Mouse (Mus musculus) adrenal gland, adult 18-20 months (tissue): Measurements from ENCODE around the gene Cep170b. TPM values are rescaled to one million over a fixed set of nuclear protein-coding genes. Genes with fewer than 3 reads are reported as not detected.

Source experiments
- DNase-seq, 2 experiments: peaks; one replicate each; pipeline ENCODE4 v3.0.0; 2021 to 2022; ENCODE audit warnings: low spot score in 2 of 2
- total RNA-seq, 2 experiments: library from RNA; stranded (reverse); gene quantifications; 1 replicate in 1 of 2; 2 replicates in 1 of 2; pipeline ENCODE4 v1.2.3; 2021

Cep170b gene
- total RNA-seq, 2 experiments from 2014 or later: 36.4 to 48.5 TPM

- DNase-seq: no peak
These were observed 19.7 kb upstream of the Cep170b start for GRCm38 (mm10) chr12:112700522-112700921.

- DNase-seq: no peak
These were observed 17.6 kb upstream of the Cep170b start for GRCm38 (mm10) chr12:112702374-112703320.

GRCm38 (mm10) chr12:112706704-112707572, 13.3 kb upstream of the Cep170b start:
- peak; percentile 95 for DNase-seq

DNA sequence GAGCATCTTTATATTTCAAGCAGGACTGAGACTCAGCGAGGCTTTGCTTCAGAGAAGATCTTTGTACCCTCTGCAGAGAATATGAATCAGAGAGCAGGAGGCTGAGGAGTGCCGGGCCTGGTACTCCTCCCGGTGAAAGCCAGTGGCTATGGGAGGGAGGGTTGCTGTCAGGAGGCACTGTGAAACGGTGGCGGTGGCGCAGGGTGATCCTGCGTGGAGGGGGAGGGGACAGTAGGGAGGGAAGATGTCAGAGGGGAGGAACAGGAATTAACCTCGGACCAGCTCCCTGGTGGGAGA, 12.7 kb upstream of the Cep170b start:
- no peak for DNase-seq

DNA sequence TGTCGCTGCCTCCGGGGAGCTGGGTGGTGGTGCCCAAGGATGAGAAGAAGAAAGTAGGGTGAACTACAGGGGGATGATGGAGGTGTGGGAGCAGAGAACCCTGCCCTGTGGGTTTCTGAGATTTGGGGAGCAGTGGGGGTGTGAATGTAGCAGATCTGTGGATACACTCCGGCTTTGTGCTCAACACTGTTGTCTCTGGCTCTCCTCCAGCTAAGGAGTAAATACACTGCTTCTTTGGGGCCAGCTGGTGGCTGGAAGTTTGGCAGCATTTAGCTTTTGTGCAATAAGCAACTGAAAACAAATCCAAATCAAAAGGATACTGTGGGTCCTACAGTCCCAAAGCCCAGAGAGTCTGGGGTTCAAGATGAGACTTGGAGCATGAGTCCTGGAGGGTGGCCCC, 6.3 kb upstream of the Cep170b start:
- DNase-seq: no peak

GRCm38 (mm10) chr12:112717140-112717539, 3.1 kb upstream of the Cep170b start:
- peak; percentile 35 to 57 for DNase-seq

- DNase-seq: no peak
These were observed 1.3 kb upstream of the Cep170b start for GRCm38 (mm10) chr12:112718995-112719394.

GRCm38 (mm10) chr12:112720890-112721423, 702 bp downstream of the Cep170b start:
- DNase-seq: no peak

DNA sequence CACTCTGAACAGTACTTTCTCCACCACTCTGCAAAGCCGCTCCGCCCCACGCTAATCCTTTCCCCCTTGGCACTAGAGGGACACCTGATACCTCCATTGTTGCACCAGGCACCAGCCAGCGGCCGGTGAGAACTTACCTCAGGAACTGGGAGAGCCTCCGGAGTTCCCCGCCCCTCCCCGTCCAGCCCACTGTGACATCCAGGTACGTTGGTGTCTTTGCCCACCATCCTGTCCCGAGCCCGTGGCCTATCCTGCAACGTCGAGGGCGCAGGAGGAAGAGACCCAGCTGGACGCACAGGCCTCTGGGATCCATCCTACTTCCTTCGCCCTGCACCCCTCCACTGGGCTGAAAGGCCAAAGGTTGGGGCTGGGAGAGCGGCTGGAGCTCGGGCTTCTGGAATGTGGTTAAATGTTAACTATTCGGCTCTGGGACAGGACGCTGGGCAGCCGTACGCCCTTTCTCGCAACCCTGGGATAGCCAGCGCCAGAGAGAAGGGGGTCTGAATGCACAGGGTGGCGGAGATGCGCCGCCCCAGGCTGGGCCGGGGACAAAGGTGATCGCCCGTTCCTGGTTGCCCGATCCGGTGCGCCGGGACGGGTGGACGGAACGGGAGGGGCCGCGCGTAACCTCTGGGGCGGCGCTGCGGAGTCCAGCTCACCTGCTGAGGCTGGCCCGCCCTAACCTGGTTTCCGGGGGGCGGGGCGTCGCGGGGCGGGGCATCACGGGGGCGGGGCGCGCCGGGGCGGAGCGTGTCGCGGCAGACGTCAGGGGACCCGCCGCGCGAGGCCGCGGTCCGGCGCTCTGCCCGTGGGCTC, 1.4 kb downstream of the Cep170b start:
- DNase-seq: peak; percentile 55 to 62

DNA sequence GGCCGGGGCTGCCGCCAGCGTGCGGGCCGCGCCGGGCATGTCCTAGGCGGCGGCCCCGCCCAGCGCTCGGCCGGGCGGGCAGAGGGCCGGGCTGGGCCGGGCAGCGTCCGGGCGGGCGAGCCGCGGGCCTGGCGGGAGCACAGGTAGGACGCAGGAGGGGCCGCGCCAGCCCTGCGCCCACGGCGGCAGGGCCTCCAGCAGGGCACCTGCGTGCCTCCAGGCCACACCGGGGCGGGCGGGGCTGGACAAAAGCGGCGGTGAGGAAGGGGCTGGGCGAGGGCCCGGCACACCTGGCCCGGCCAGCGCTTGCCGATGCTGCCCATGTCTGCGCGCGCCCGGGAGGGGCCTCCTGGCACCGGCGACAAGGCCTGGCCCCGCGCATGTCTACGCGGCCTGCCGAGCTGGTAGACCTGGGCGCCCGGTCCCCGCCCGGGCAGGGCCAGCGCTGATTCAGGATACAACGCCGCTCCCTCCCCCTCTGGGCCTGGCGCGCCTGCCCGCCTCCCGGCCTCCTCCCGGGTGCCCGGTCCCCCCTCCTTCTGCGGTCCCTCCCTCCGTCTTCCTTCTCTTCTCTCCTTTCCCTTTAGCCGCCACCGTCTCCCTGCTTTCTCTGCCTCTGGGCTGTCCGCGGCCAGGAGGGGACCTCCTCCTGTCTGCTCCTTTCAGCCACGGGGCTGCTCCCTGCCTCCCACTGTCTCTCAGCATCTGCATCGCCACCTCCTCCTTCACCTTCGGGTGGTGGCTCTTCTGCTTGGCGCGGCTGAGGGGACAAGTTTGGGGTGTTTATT, 2.2 kb downstream of the Cep170b start:
- peak; percentile 62 to 66 for DNase-seq

DNA sequence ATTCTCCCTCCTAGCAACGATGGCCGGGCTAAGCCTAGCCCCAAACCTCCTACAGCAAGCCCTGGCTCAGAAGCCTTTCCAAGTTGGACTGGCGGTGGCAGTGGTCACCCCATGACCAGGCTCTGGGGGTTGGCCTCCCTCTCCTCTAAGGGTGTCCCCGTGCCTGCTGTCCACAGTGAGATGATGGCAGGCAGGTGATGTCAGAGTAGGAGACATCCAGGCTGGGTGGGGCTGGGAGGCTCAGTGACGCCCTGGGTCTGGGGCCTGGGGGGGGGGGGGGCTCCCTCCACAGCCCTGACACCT, 2.7 kb downstream of the Cep170b start:
- DNase-seq: no peak

GRCm38 (mm10) chr12:112723445-112723844, 3.2 kb downstream of the Cep170b start:
- DNase-seq: no peak

GRCm38 (mm10) chr12:112724077-112724805, 4.0 kb downstream of the Cep170b start:
- DNase-seq: peak; percentile 38 to 62

GRCm38 (mm10) chr12:112727801-112728200, 7.5 kb downstream of the Cep170b start:
- no peak for DNase-seq

DNA sequence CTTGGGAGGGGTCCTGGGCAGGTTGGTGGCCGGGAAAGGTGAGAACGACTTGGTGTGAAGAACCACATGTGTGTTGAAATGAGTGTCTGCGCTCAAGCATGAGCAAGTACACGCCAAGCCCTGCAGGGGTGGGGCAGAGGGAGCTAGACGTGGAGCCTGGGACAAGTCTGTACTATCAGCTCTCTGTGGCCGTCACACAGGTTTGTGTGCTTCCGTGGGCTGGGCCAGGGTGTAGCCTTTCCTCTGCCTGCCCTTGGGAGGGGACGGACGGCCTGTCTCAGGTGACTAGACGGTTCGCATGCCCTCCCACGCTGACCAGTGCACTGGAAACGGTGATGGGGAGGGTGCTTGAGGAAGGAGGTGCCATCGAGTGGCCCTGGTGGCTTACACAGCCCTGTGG, 10.6 kb downstream of the Cep170b start:
- no peak for DNase-seq

DNA sequence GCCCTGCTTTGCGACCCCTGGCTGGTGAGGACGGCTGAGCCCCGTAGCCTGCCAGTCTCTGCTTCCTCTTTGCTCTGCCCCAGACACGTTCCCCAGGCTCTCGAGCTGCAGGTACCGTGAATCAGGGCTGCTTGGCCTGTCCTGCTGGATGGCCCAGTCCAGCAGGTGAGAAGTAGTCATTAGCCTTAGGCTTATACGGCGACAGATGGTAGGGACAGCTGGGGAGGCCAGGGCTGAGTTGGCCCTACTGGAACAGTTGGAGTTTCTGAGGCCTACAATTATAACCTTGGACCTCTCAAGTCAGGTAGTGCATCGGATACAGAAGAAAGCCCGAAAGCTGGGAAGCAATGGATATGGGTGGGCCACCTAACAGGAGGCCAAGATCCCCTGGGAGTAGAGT, 12.3 kb downstream of the Cep170b start:
- DNase-seq: no peak

- no peak for DNase-seq
These were observed 14.0 kb downstream of the Cep170b start for GRCm38 (mm10) chr12:112734108-112734820.

DNA sequence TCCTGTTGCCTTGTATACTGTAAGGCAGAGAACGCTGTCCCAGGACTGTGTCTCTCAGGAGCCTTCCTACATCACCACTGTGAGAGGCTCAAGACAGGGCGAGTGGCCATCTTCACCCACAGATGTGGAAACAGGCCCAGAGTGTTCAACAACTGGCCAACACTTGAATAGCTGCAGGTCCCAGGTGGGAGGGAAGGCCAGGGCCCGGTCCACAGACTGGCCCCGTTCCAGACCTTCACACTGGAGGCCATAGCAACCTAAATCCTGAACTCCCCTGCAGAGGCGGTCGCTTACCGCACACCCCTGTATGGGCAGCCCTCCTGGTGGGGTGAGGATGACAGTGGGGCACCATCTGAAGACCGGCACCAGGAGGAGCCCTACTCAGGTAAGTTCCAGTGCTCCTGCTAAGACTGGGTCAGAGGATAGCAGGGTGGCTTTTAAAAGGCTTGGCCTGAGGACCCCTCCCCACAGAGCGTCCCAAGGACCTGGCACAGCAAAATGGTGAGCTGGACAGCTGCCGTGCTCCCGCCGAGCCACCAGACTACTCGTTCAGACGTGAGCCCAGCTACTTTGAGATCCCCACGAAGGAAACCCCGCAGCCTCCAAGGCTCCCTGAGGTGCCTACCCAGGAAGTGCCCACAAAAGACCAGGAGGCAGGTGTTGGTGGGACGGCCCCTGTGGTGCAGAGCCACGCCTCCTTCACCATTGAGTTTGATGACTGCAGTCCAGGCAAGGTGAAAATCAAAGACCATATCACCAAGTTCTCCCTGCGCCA, 14.8 kb downstream of the Cep170b start:
- DNase-seq: no peak
